Mouse (Mus musculus): Measurements from ENCODE around the gene Zbtb16.

The Zbtb16 gene

GRCm38 (mm10) chr9:48646781-48647647 lies 189.0 kb downstream of the Zbtb16 start:
- no peak for DNase-seq (ENCODE audit: low read depth, low spot score)

DNA sequence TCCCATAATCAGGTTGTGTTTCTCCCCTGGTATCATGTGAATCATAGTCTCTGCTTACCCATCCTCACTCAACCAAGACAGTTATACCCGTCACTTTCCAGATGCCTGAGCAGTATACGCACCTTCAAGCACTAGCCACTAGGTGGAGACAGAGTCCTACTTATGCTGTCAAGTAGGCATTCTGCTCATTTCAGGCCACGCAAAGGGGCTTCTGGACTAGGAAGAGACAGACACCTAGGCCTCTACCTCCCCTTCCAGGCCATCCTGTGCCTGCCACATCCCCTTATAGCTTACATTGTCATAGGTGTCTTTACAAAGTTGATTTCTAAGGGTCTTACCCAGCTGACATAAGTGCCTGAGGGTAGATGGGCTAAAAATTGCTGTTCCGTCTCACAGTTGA lies 189.8 kb downstream of the Zbtb16 start:
- DNase-seq (ENCODE audit: low read depth, low spot score): peak; percentile 81

DNA sequence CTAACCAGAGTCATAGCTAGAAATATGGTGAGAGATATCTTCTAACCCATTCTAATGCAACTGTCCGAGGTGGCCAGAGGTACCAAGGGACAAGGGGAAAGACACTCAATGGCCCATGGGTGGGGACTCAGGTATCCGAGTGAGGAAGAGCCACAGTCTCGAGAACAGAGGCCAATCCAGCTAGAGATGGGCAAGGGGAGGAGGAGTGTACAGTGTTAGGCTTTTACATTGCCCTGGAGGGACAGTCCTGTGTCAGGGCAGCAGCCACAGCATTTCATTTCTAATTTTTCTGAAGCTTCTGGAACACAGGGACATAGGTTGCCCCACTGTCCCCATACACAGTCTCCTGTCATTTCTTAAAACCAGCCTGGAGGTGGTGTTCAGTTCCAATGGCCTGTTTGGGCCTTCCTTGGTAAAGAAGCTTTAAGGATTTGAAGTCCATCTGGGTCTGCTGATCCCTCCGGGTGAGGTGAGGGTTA lies 190.3 kb downstream of the Zbtb16 start:
- no peak for DNase-seq (ENCODE audit: low read depth, low spot score)

DNA sequence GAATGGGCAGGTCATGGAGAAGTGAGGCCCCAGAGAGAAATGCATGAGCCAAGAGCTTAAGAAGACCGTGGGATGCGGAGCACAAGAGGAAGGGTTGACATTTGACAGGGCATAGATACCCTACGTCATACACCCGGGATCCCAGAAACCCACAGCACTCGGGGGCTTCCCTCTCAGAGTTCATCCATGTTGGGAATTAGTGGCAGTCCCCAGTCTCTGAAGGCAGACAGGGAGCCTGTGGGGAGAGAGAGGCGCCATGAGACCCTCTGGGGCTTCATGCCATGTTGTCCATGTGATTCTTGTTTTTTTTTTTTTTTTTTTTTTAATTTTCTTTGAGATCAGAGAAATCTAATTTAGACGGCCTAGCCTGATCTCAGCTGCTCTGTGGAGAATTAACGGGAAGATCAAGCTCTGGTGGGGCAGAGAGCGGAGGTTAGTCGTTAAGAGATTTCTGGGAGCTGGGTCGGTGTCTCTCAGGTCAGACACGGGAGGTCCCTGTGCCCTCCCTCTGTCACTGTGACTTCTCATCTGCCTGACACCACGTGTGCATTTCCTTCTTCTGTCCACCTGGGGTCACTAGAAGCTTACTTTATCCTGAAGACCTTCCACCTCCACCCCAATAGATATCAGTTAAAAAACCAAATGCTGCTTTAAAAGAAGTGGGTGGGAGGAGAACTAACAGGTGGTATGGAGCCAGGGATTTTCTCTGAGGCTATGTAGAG lies 190.9 kb downstream of the Zbtb16 start:
- peak; percentile 47 for DNase-seq (ENCODE audit: low read depth, low spot score)

GRCm38 (mm10) chr9:48644376-48644775 lies 191.6 kb downstream of the Zbtb16 start:
- no peak for DNase-seq (ENCODE audit: low read depth, low spot score)

DNA sequence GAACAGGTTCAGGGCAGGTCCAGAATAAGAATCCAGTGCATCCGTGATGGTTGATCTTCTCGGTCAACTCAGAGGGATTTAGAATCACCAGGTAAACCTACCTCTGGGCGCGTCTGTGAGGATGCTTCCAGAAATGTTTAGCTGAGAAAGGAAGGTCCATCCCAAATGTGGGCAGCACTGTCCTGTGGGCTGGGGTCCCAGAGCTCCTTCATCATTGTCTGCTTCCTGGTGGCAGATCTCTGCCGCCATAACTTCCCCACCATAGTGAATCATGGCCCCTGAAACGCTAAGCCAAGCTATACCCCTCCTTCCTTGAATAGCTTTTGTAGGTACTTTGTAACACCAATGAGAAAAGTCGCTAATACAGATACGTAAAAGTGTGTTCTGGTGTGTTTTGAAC lies 194.4 kb downstream of the Zbtb16 start:
- no peak for DNase-seq (ENCODE audit: low read depth, low spot score)

GRCm38 (mm10) chr9:48640881-48641280 lies 195.1 kb downstream of the Zbtb16 start:
- DNase-seq (ENCODE audit: low read depth, low spot score): no peak

DNA sequence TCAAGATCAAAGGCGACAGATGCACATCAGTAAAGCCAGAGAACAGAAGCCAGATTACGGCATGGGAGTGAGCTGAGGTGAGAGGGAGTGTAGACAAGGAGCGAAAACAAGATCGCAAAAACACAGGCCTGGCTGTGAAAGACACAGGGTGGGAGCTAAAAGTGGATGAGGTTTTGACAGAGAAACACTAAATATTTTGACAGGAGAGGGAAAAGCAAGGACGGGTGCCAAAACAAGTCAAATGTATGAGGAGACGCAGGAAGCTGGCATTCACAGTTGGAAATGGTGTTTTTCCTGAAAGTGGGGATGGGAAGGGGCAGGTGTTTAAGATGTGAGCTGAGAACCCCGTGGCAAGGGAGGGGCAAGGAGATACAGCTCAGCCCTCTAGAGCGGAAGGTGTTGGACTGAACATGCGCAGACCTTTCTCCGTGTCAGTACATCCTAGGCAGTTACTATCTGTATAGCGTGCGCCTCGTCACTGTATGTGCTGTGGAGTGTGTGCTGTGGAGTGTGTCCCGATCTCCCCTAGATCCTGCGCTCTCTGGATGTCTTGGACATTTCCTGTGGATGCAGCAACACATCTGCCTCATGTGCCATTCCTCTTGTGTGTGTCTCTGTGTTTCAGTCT lies 197.7 kb downstream of the Zbtb16 start:
- peak; percentile 12 for DNase-seq (ENCODE audit: low read depth, low spot score)

GRCm38 (mm10) chr9:48637161-48637560 lies 198.9 kb downstream of the Zbtb16 start:
- no peak for DNase-seq (ENCODE audit: low read depth, low spot score)

GRCm38 (mm10) chr9:48635576-48636350 lies 200.3 kb downstream of the Zbtb16 start:
- no peak for DNase-seq (ENCODE audit: low read depth, low spot score)

GRCm38 (mm10) chr9:48633147-48633546 lies 202.9 kb downstream of the Zbtb16 start:
- DNase-seq (ENCODE audit: low read depth, low spot score): no peak

DNA sequence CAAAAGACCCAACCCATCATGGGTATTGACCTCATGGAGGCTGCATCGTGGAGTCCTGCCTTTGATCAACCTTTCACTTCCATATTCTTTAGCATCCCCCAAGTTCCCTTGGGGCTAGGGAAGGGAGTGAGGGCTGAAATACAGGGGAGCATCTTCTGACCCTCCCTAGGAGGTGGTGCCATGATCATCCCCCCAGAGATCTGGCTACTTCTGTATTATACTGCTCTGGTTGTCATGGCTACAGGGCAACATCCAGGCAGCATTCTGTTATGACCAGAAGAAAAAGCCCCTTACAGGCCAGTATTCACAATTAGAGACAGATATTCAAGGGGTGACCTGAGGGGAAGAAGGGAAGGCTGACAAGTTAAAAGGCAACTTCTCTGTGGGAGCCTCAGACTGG lies 216.8 kb downstream of the Zbtb16 start:
- DNase-seq (ENCODE audit: low read depth, low spot score): no peak

- DNase-seq (ENCODE audit: low read depth, low spot score): peak; percentile 75
These were observed 217.4 kb downstream of the Zbtb16 start for GRCm38 (mm10) chr9:48618589-48618988.

- no peak for DNase-seq (ENCODE audit: low read depth, low spot score)
These were observed 217.9 kb downstream of the Zbtb16 start for GRCm38 (mm10) chr9:48618111-48618510.

GRCm38 (mm10) chr9:48617511-48618010 lies 218.5 kb downstream of the Zbtb16 start:
- no peak for DNase-seq (ENCODE audit: low read depth, low spot score)

- no peak for DNase-seq (ENCODE audit: low read depth, low spot score)
These were observed 222.8 kb downstream of the Zbtb16 start for GRCm38 (mm10) chr9:48613221-48613620.

- no peak for DNase-seq (ENCODE audit: low read depth, low spot score)
These were observed 223.5 kb downstream of the Zbtb16 start for GRCm38 (mm10) chr9:48612542-48612941.

DNA sequence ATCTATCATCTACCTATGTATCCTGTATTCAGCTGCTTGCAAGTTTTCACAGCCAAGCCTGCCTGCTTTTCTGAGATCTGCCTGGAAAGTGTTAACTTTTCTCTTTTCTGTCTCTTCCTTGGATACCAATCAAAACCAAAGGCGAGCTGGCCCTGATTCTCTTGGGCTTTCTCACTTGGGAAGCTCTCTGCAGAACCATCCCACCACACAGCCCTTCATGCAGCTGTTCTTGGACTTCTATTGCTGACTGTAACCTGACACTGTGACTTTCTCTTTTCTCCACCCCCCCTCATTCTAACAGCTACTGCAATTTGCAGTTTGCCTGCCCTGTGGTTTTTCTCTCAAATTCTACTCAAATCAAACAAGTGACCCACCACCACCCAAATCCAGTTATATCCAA lies 225.0 kb downstream of the Zbtb16 start:
- no peak for DNase-seq (ENCODE audit: low read depth, low spot score)

DNA sequence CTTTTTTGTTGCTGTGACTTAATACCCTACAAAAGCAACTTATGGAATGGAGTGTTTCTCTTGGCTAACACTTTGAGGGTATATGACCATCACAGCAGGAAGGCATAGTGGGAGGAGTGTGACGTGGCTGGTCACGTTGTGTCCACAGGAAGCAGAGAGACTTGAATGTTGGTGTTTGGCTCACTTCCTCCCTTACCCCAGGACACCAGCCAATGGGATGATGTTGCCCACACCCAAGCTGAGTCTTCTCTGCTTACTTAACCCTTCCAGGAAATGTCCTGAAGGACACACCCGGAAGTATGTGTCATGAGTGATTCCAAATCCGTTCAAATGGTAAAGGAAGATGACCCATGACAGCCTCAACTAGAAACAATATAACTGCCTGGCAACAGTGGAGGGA lies 226.3 kb downstream of the Zbtb16 start:
- DNase-seq (ENCODE audit: low read depth, low spot score): no peak

DNA sequence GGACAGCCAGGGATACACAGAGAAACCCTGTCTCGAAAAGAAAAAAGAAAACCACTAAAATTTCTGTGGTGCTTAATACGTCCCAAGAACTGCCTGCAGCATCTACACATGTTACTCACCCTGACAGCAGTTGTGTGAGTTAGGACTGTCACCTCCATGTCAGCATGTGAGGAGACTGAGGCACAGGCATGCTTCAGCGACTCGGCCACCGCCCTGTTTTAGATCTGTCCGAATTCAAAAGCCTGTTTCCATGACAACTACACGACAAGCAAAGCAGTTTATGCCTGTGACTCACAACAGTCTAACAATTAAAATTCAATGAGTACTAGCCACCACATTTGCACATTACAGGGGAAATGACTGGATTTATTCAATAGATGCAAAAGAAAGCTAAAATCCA lies 228.6 kb downstream of the Zbtb16 start:
- no peak for DNase-seq (ENCODE audit: low read depth, low spot score)

DNA sequence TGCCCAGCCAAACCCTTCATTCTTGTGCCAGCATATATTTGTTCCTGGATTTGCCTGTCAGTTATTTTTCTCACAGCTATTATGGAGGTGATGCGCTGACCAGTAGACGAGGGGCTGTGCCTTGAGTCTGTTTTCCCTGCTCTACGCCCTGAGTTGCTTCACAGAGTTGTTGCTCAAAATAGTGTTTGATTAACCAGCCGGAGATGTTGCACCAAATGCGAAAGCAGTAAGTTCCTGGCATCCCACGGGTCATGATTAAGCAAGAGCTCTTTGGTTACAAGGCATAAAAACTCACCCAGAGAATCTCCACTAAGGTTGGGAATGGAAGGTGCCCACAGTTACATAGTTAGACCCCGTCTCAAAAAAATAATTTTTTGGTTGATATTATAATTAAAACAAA lies 229.9 kb downstream of the Zbtb16 start:
- no peak for DNase-seq (ENCODE audit: low read depth, low spot score)

All from CD4-positive, CD25-positive, alpha-beta regulatory T cell, adult 2 months (primary cell).